Mouse (Mus musculus): ENCODE results near the gene Gm8765.
"Not testable (repeated sequence)": the region's sequence is repeated elsewhere in the genome, so short reads cannot be mapped to it uniquely, and the experiment has no call there.

Gm8765 gene

GRCm38 (mm10) chr13:50698012-50698411 lies at the start of gene Gm8765:
TSS of gene Gm8765 (plus strand) at chr13:50698312.
- in situ Hi-C loops (cut with MboI, MseI): not testable (repeated sequence)

DNA sequence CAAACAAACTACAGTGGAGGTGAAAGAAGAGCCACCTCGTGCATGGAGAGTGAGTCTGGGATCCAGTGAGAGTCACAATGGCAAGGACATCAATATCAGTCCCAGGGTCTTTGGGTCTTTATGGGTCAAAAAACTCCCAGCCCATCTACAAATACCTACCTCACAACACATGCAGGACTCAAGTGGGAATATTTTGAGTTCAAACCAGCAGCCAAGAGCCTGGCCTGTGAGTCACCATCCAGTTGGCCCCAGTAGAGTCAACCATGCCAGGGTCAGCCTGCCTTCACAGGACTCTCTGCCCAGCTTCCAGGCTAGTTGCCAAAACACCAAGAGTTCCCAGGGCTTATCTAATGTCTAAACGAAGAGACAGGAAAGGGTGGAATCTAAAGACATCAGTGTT lies 49.3 kb upstream of the Gm8765 start:
- in situ Hi-C loops (cut with MboI, MseI): not testable (repeated sequence)

DNA sequence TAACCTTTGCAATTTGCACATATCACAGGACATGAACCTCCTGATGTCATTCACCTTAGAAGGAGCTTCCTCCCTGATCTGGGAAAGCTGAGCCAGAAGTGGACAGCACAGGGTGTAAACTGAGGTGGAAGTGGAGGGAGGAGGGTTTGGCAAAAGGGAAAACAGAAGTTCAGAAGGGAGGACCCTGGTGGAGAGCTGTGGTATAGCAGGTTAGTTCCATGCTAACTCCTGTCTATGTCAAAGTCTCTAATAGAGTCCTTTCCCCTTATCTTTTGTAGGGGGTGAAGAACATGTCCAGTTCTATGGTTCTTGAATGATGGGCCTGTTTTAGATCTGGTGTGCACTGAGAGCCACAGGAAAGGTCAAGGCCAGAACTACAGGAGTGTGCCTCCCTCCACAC lies 52.2 kb downstream of the Gm8765 start:
- in situ Hi-C loops (cut with MboI, MseI): not testable (repeated sequence)

DNA sequence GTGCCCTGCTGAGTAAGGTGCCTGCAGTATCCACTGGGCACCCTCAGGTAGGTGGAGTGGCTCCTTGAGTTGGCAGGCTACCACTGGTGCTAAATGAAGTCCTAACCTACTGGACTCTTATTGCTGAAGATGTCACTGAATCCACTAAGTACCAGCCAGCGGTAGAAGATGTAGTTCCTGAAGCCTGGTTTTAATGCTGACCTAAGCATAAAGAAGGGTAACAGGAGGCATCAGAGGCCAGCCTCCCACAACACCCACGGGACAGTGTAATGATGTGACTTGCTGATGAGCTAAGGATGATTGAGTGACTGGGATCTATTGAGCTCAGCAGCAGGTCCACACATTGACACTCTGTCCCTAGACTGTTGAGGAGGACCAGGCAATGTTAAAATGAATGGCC lies 53.6 kb downstream of the Gm8765 start:
- in situ Hi-C loops (cut with MboI, MseI): no loop called here

- in situ Hi-C loops (cut with MboI, MseI): not testable (repeated sequence)
Measured at GRCm38 (mm10) chr13:50752961-50753360, 54.8 kb downstream of the Gm8765 start.

All from T-helper 17 cell (primary cell).